Mouse (Mus musculus): ENCODE results near the gene Dtx3. TPM values are rescaled to one million over a fixed set of nuclear protein-coding genes. Genes with fewer than 3 reads are reported as not detected.
A peak's percentile ranks its signal among the peaks of the same experiment; 100 is the strongest.
"Not testable (repeated sequence)": the region's sequence is repeated elsewhere in the genome, so short reads cannot be mapped to it uniquely, and the experiment has no call there.

Dtx3 gene
- polyA plus RNA-seq, 1 experiment from 2014 or later: 16.8 TPM

DNA sequence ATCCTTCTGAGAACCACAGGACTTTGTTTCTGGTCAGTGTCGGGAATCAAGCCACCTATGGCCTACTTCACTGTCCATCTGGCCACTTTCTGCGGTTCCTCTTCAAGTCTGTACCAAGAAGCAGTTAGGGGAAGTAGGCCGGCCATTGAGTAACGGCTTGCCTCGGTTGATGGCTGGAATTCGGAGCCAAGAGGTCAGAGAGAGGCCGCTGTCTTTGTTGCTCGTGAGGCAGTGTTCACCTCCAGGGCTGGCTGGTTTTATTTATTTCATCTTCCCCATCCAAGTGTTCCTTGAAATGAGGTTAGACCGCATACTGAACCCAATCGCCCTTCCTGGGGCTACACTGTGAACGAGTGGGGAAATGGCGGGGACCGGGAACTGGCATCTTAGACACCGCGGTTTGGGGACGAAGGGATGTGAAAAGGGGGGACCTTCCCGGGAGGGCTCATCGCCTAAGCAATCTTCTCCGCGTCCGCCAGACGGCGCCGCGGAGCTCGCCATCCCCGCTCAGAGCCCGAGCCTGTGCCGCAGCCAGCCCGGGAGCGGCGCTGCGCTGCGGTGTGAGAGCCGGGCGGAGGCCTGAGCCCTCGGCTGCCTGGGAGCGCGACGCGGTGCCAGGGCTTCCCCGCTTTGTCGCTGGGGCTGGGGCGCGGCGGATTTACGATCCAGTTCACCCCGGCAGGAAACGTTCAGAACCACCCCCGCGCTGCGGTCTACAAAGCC, 30.7 kb downstream of the Dtx3 start, which contains the start of gene B4galnt1:
TSS of gene B4galnt1 (plus strand) at position 595 of the 723 bp plus-strand sequence.
- Histone ChIP-seq H3K4me2 (peak within 1 kb of the TSS; percentile 98), H3K36me3 (no peaks in the 10 kb centered on the region), H3K9me3 (replicated peaks) (no peaks in the 10 kb centered on the region), H3K4me3 (replicated peaks) (peak within 1 kb of the TSS; percentile 67), H3K27ac (peak within 1 kb of the TSS; percentile 72), H3K9ac (peak within 1 kb of the TSS; percentile 81), H3K4me1 (replicated peaks) (peaks cover 41% of the 10 kb centered on the region), H3K27me3 (peaks cover 69% of the 10 kb centered on the region)
- ATAC-seq (ENCODE audit: low read depth) (peak; percentile 83), DNase-seq (peak; percentile 70)
- WGBS (ENCODE audit: insufficient replicate concordance): 2% methylated on average over 52 of the region's 52 CpGs

DNA sequence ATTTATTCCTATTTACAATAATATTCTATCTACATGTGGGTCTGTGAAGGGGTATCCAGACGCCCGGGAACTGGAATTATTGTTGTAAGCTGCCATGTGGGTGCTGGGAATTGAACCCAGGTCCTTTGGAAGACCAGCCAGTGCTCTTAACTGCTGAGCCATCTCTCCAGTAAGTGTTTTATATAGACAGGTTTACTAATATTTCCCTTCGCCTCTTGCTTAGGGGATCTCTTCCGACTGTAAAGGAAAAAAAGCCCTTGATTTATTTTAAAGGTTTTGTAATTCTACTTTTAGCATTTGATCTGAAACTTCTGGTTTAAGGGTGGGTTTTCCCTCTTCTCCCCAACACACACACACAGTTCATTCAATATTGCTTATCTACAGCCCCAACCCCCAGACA, 31.3 kb downstream of the Dtx3 start:
- ATAC-seq (ENCODE audit: low read depth) (no peak), DNase-seq (no peak)
- H3K4me1 ChIP-seq (replicated peaks): peaks cover 36% of the 10 kb centered on the region
- WGBS (ENCODE audit: insufficient replicate concordance): 73% methylated on average over 4 of the region's 4 CpGs
- H3K9me3 ChIP-seq (replicated peaks): no peaks in the 10 kb centered on the region
- H3K4me2 ChIP-seq: peak overlapping the region; percentile 98; the same call in 1 of the 2 replicates
- peak overlapping the region; percentile 40; the same call in 1 of the 2 replicates for H3K27ac ChIP-seq
- H3K27me3 ChIP-seq: peaks cover 63% of the 10 kb centered on the region
- H3K9ac ChIP-seq: no peak overlapping the region; the same call in 1 of the 2 replicates
- no peak overlapping the region for H3K4me3 ChIP-seq (replicated peaks)
- H3K36me3 ChIP-seq: no peaks in the 10 kb centered on the region

DNA sequence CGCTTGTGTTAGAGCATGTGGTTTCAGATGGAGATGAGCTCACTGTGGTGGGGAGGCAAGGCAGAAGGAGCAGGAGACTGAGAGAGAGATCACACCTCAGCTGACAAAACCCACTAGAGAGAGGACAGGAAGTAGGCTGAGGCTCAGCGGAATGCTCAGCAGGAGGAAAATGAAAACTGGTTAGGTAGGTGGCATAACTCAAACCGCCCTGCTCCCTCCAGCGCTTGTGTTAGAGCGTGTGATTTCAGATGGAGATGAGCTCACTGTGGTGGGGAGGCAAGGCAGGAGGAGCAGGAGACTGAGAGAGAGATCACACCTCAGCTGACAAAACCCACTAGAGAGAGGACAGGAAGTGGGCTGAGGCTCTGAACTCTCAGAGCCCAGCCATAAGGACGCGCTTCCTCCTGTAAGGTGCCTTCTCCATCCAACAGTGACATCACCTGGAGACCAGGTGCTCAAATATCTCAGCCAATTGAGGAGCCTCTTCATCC, 32.7 kb downstream of the Dtx3 start:
- ATAC-seq (ENCODE audit: low read depth); H3K9ac ChIP-seq; DNase-seq; H3K9me3 ChIP-seq (replicated peaks); H3K36me3 ChIP-seq; H3K27ac ChIP-seq; H3K4me2 ChIP-seq; H3K4me3 ChIP-seq (replicated peaks): not testable (repeated sequence)
- Histone ChIP-seq H3K4me1 (replicated peaks) (peaks cover 44% of the 10 kb centered on the region), H3K27me3 (peaks cover 53% of the 10 kb centered on the region)
- 41% methylated on average over 7 of the region's 7 CpGs for WGBS (ENCODE audit: insufficient replicate concordance)

- DNase-seq: no peak
- H3K4me3 ChIP-seq (replicated peaks): no peak overlapping the region
Observed at GRCm38 (mm10) chr10:127160728-127161127, 34.8 kb downstream of the Dtx3 start.

GRCm38 (mm10) chr10:127160081-127160480, 35.4 kb downstream of the Dtx3 start:
- H3K36me3 ChIP-seq: no peaks in the 10 kb centered on the region
- no peaks in the 10 kb centered on the region for H3K9me3 ChIP-seq (replicated peaks)
- no peak overlapping the region for H3K4me2 ChIP-seq
- 76% methylated on average over 9 of the region's 9 CpGs for WGBS (ENCODE audit: insufficient replicate concordance)
- H3K27me3 ChIP-seq: peaks cover 25% of the 10 kb centered on the region
- ATAC-seq (ENCODE audit: low read depth): no peak
- no peak for DNase-seq
- H3K4me1 ChIP-seq (replicated peaks): peaks cover 17% of the 10 kb centered on the region
- no peak overlapping the region for H3K9ac ChIP-seq
- no peak overlapping the region for H3K4me3 ChIP-seq (replicated peaks)
- H3K27ac ChIP-seq: no peak overlapping the region

More at GRCm38 (mm10) chr10:127160728-127161127, 34.8 kb downstream of the Dtx3 start:
- Histone ChIP-seq H3K36me3 (no peaks in the 10 kb centered on the region), H3K27ac (no peak overlapping the region), H3K4me1 (replicated peaks) (peaks cover 23% of the 10 kb centered on the region), H3K9me3 (replicated peaks) (no peaks in the 10 kb centered on the region), H3K4me2 (no peak overlapping the region), H3K9ac (no peak overlapping the region), H3K27me3 (peaks cover 32% of the 10 kb centered on the region)
- 44% methylated on average over 3 of the region's 3 CpGs for WGBS (ENCODE audit: insufficient replicate concordance)
- no peak for ATAC-seq (ENCODE audit: low read depth)

- H3K27me3 ChIP-seq: peaks cover 9% of the 10 kb centered on the region; the same call in 1 of the 2 replicates
- WGBS (ENCODE audit: insufficient replicate concordance): 42% methylated on average over 3 of the region's 3 CpGs
Observed at GRCm38 (mm10) chr10:127158471-127158870, 37.1 kb downstream of the Dtx3 start.

DNA sequence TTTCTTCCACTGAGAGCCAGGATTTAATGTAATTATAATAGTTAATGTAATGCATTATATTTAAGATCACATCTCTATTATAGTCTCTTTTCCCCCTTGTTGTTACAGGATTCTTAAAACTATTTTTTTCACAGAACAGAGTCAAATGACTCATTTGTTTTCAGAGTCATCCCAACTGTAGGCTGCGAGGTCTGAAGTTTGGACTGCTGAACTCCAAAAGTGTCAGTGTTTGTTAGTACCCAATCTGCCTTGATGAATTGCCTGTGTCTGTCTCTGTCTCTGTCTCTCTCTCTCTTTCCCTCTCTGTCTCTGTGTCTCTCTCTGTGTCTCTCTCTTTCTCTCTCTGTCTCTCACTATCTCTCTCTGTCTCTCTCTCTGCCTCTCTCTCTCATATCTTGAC, 39.0 kb downstream of the Dtx3 start:
- ATAC-seq (ENCODE audit: low read depth) (no peak), DNase-seq (no peak)
- Histone ChIP-seq H3K27ac (no peak overlapping the region), H3K9me3 (replicated peaks) (no peaks in the 10 kb centered on the region), H3K4me2 (no peak overlapping the region), H3K36me3 (no peaks in the 10 kb centered on the region), H3K4me3 (replicated peaks) (no peak overlapping the region), H3K27me3 (no peaks in the 10 kb centered on the region), H3K4me1 (replicated peaks) (peaks cover 11% of the 10 kb centered on the region), H3K9ac (no peak overlapping the region)
- 66% methylated on average over 1 of the region's 1 CpGs for WGBS (ENCODE audit: insufficient replicate concordance)

More at GRCm38 (mm10) chr10:127158471-127158870, 37.1 kb downstream of the Dtx3 start:
- H3K9ac ChIP-seq: no peak overlapping the region
- no peak overlapping the region for H3K27ac ChIP-seq
- DNase-seq (no peak), ATAC-seq (ENCODE audit: low read depth) (no peak)
- H3K36me3 ChIP-seq: no peaks in the 10 kb centered on the region
- peaks cover 9% of the 10 kb centered on the region for H3K4me1 ChIP-seq (replicated peaks)
- H3K4me3 ChIP-seq (replicated peaks): no peak overlapping the region
- no peak overlapping the region for H3K4me2 ChIP-seq
- no peaks in the 10 kb centered on the region for H3K9me3 ChIP-seq (replicated peaks)

GRCm38 (mm10) chr10:127156089-127156488, 39.4 kb downstream of the Dtx3 start:
- Histone ChIP-seq H3K36me3 (no peaks in the 10 kb centered on the region), H3K27ac (no peak overlapping the region), H3K4me3 (replicated peaks) (no peak overlapping the region), H3K9me3 (replicated peaks) (no peaks in the 10 kb centered on the region), H3K9ac (no peak overlapping the region), H3K4me2 (no peak overlapping the region), H3K27me3 (no peaks in the 10 kb centered on the region), H3K4me1 (replicated peaks) (peaks cover 15% of the 10 kb centered on the region)
- ATAC-seq (ENCODE audit: low read depth): no peak
- no peak for DNase-seq
- WGBS (ENCODE audit: insufficient replicate concordance): 60% methylated on average over 1 of the region's 1 CpGs

- DNase-seq: no peak
- no peak overlapping the region for H3K4me3 ChIP-seq (replicated peaks)
- no peak for ATAC-seq (ENCODE audit: low read depth)
- WGBS (ENCODE audit: insufficient replicate concordance): 70% methylated on average over 5 of the region's 5 CpGs
- no peaks in the 10 kb centered on the region for H3K27me3 ChIP-seq
- no peak overlapping the region for H3K27ac ChIP-seq
- no peaks in the 10 kb centered on the region for H3K9me3 ChIP-seq (replicated peaks)
- H3K36me3 ChIP-seq: no peaks in the 10 kb centered on the region
- no peak overlapping the region for H3K9ac ChIP-seq
- H3K4me1 ChIP-seq (replicated peaks): peaks cover 22% of the 10 kb centered on the region
- no peak overlapping the region for H3K4me2 ChIP-seq
Observed at GRCm38 (mm10) chr10:127154652-127155051, 40.9 kb downstream of the Dtx3 start.

- 70% methylated on average over 2 of the region's 2 CpGs for WGBS (ENCODE audit: insufficient replicate concordance)
- Histone ChIP-seq H3K27me3 (no peaks in the 10 kb centered on the region), H3K4me2 (no peak overlapping the region), H3K9me3 (replicated peaks) (no peaks in the 10 kb centered on the region), H3K4me3 (replicated peaks) (no peak overlapping the region), H3K27ac (no peak overlapping the region), H3K36me3 (no peaks in the 10 kb centered on the region), H3K9ac (no peak overlapping the region), H3K4me1 (replicated peaks) (peaks cover 22% of the 10 kb centered on the region)
- ATAC-seq (ENCODE audit: low read depth) (no peak), DNase-seq (no peak)
Observed at GRCm38 (mm10) chr10:127154241-127154640, 41.3 kb downstream of the Dtx3 start.

- Histone ChIP-seq H3K27ac (no peak overlapping the region), H3K9ac (no peak overlapping the region), H3K4me1 (replicated peaks) (peaks cover 15% of the 10 kb centered on the region), H3K9me3 (replicated peaks) (no peaks in the 10 kb centered on the region), H3K4me2 (no peak overlapping the region), H3K36me3 (no peaks in the 10 kb centered on the region), H3K4me3 (replicated peaks) (no peak overlapping the region), H3K27me3 (no peaks in the 10 kb centered on the region)
- DNase-seq (no peak), ATAC-seq (ENCODE audit: low read depth) (no peak)
- WGBS (ENCODE audit: insufficient replicate concordance): 84% methylated on average over 7 of the region's 7 CpGs
Observed at GRCm38 (mm10) chr10:127153323-127153722, 42.2 kb downstream of the Dtx3 start.

- not testable (repeated sequence) for H3K36me3 ChIP-seq; H3K4me2 ChIP-seq; H3K27ac ChIP-seq; DNase-seq; H3K9ac ChIP-seq; ATAC-seq (ENCODE audit: low read depth); H3K9me3 ChIP-seq (replicated peaks); H3K27me3 ChIP-seq; H3K4me3 ChIP-seq (replicated peaks)
- H3K4me1 ChIP-seq (replicated peaks): peaks cover 13% of the 10 kb centered on the region
- 70% methylated on average over 10 of the region's 10 CpGs for WGBS (ENCODE audit: insufficient replicate concordance)
Observed at GRCm38 (mm10) chr10:127152556-127152955, 43.0 kb downstream of the Dtx3 start.

All from liver, embryonic 13.5 days (tissue).